Mouse (Mus musculus) right cerebral cortex, postnatal 10 days (tissue): ENCODE measurements at regions not wholly inside any gene's neighbourhood (a gene's known extent, or its start where the extent isn't known, plus 50 kb on each side); places are given as distances from the start of the nearest gene placed in this dataset.

Source experiments
- DNase-seq, 2 experiments: peaks; one replicate each; pipeline ENCODE4 v3.0.0; 2021; ENCODE audit warnings: low spot score in 2 of 2

- DNase-seq, result peak; percentile 35 to 39
These were observed 225.4 kb downstream of the Dhx35 start for GRCm38 (mm10) chr2:159019921-159020534.

GRCm38 (mm10) chr2:159032147-159032546 is 237.5 kb downstream of the Dhx35 start:
- DNase-seq, result no peak

- no peak for DNase-seq
These were observed 245.3 kb downstream of the Dhx35 start for GRCm38 (mm10) chr2:159039916-159040315.

- no peak for DNase-seq
These were observed 258.9 kb downstream of the Dhx35 start for GRCm38 (mm10) chr2:159053534-159053933.

- DNase-seq, result peak; percentile 48 to 76
These were observed 259.3 kb downstream of the Dhx35 start for GRCm38 (mm10) chr2:159053936-159054335.

GRCm38 (mm10) chr2:159054451-159054850 is 259.8 kb downstream of the Dhx35 start:
- no peak for DNase-seq

- DNase-seq, result no peak
These were observed 261.2 kb downstream of the Dhx35 start for GRCm38 (mm10) chr2:159055780-159056179.

- no peak for DNase-seq
These were observed 262.4 kb downstream of the Dhx35 start for GRCm38 (mm10) chr2:159056960-159057359.

- DNase-seq, result no peak
These were observed 262.9 kb downstream of the Dhx35 start for GRCm38 (mm10) chr2:159057506-159057905.

- DNase-seq, result peak; percentile 39 to 46
These were observed 267.7 kb downstream of the Dhx35 start for GRCm38 (mm10) chr2:159062266-159062665.

GRCm38 (mm10) chr2:159062666-159063065 is 268.1 kb downstream of the Dhx35 start:
- no peak for DNase-seq

GRCm38 (mm10) chr2:159064403-159064970 is 269.9 kb downstream of the Dhx35 start:
- DNase-seq, result no peak

GRCm38 (mm10) chr2:159067506-159067905 is 272.9 kb downstream of the Dhx35 start:
- no peak for DNase-seq

GRCm38 (mm10) chr2:159068303-159069020 is 273.9 kb downstream of the Dhx35 start:
- DNase-seq, result no peak

GRCm38 (mm10) chr2:159069180-159069579 is 274.6 kb downstream of the Dhx35 start:
- peak; percentile 30 to 38 for DNase-seq

GRCm38 (mm10) chr2:159072997-159073690 is 278.5 kb downstream of the Dhx35 start:
- no peak for DNase-seq

- no peak for DNase-seq
These were observed 285.2 kb downstream of the Dhx35 start for GRCm38 (mm10) chr2:159079836-159080235.

GRCm38 (mm10) chr2:159080784-159081544 is 286.4 kb downstream of the Dhx35 start:
- DNase-seq, result peak; percentile 63 to 79

- no peak for DNase-seq
These were observed 292.2 kb downstream of the Dhx35 start for GRCm38 (mm10) chr2:159086836-159087235.

- DNase-seq, result no peak
These were observed 293.6 kb downstream of the Dhx35 start for GRCm38 (mm10) chr2:159088196-159088595.

- DNase-seq, result no peak
These were observed 302.1 kb downstream of the Dhx35 start for GRCm38 (mm10) chr2:159096667-159097066.

- no peak for DNase-seq
These were observed 339.4 kb downstream of the Dhx35 start for GRCm38 (mm10) chr2:159134042-159134441.
